Mouse (Mus musculus) stomach, postnatal 0 days (tissue): ENCODE data around the gene Yipf2.

Experiments
- CTCF ChIP-seq: IDR thresholded peaks from 2 replicates; pipeline ENCODE4 v1.5.1; 2016; ENCODE audit warnings: antibody characterized with exemption, low read depth, mild to moderate bottlenecking, moderate library complexity
- EP300 ChIP-seq: optimal IDR thresholded peaks from 2 replicates; pipeline ENCODE3; 2016; ENCODE audit warnings: antibody characterized with exemption

DNA sequence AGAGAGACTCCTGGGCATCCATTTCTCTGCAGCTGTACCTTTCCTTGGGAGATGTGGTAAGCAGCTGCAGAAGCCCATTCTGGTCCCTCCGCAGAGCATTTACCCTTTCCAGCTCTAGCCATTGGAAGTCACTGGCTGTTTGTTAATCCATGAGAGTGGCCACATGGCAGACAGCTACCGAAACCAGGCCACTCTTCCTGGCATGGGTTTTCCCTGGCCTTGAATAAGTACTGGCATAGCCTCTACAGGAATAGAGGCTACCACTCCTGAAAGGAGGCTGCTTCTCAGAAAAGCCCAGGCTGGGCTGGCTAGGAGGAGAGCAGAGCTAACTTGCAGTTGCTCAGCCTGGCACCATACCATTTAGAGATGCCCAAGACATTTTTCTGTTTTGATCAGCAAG is 41.6 kb downstream of the Yipf2 start:
- TF ChIP-seq EP300 (no peak), CTCF (no peak)
